Mouse (Mus musculus) brain, embryonic 14.5 days (tissue): ENCODE measurements around the gene Adarb2.

Experiments used
- CTCF ChIP-seq: fragments of 200-500 bp; IDR thresholded peaks from 2 replicates; pipeline ENCODE4 v1.5.1; 2012; ENCODE audit warnings: inconsistent platforms, mild to moderate bottlenecking, moderate library complexity, borderline replicate concordance; ENCODE audit not compliant: insufficient read depth, insufficient read length; ENCODE audit errors: extremely low read depth
- POLR2A ChIP-seq: fragments of 200-500 bp; IDR thresholded peaks from 2 replicates; pipeline ENCODE4 v1.6.1; 2012; ENCODE audit warnings: mild to moderate bottlenecking, inconsistent platforms, borderline replicate concordance; ENCODE audit not compliant: poor library complexity, insufficient read depth, insufficient read length, severe bottlenecking; ENCODE audit errors: extremely low read depth

- TF ChIP-seq POLR2A = no peak
- TF ChIP-seq CTCF = 0 out of 2 replicates have a peak, but pooled peaks have one; percentile 20
Observed at GRCm38 (mm10) chr13:8173800-8174199, 28.9 kb upstream of the Adarb2 start.
